Mouse (Mus musculus) midbrain, embryonic 15.5 days (tissue): Measurements from ENCODE around the gene Hells. TPM values are rescaled to one million over a fixed set of nuclear protein-coding genes. Genes with fewer than 3 reads are reported as not detected.

Source experiments
- ATAC-seq: fragments of 200-750 bp; cut with Nextera tagmentation; replicated peaks from 2 replicates; pipeline ENCODE4 v1.8.0; 2017; ENCODE audit warnings: moderate TSS enrichment
- H3K27ac ChIP-seq: fragments of 300-500 bp; sonication (generic); 2 replicates; pipeline ENCODE4 v1.5.1; 2015; ENCODE audit warnings: mild to moderate bottlenecking, inconsistent platforms
- H3K27me3 ChIP-seq: fragments of 300-500 bp; sonication (generic); replicated peaks from 2 replicates; pipeline ENCODE4 v1.6.1; 2015; ENCODE audit warnings: inconsistent platforms
- H3K36me3 ChIP-seq: fragments of 300-500 bp; sonication (generic); replicated peaks from 2 replicates; pipeline ENCODE4 v1.6.1; 2015; ENCODE audit warnings: inconsistent platforms
- H3K4me1 ChIP-seq: fragments of 300-500 bp; sonication (generic); 2 replicates; pipeline ENCODE4 v1.6.1; 2015; ENCODE audit warnings: inconsistent platforms
- H3K4me2 ChIP-seq: fragments of 300-500 bp; sonication (generic); 2 replicates; pipeline ENCODE4 v1.6.1; 2015; ENCODE audit warnings: inconsistent platforms, mild to moderate bottlenecking, moderate library complexity
- H3K4me3 ChIP-seq: fragments of 300-500 bp; sonication (generic); 2 replicates; pipeline ENCODE4 v1.5.1; 2015; ENCODE audit warnings: mild to moderate bottlenecking, inconsistent platforms
- H3K9ac ChIP-seq: fragments of 300-500 bp; sonication (generic); 2 replicates; pipeline ENCODE4 v1.6.1; 2015; ENCODE audit warnings: mild to moderate bottlenecking, inconsistent platforms
- H3K9me3 ChIP-seq: fragments of 300-500 bp; sonication (generic); 2 replicates; pipeline ENCODE4 v1.6.1; 2016; ENCODE audit warnings: inconsistent platforms
- WGBS: fragments of 180-500 bp; shearing (Covaris S2); methylation state at CpG from one replicate; pipeline ENCODE4 v1.1.7; 2015; ENCODE audit warnings: mixed read lengths; 5-methylcytosine and 5-hydroxymethylcytosine counted together
- microRNA-seq: library from miRNA; unstranded; fragments of <30 nt; microRNA quantifications from one replicate; pipeline ENCODE4, GENCODE M21; 2016
- polyA plus RNA-seq: library from polyadenylated mRNA; unstranded; fragments of >200 nt; fragmentation: Nextera tagmentation; extraction: Ambion mirVana; gene quantifications from 2 replicates; pipeline ENCODE4 v1.2.1, GENCODE M21; 2015

The Hells gene
- polyA plus RNA-seq, 1 experiment from 2014 or later = 9.4 TPM

DNA sequence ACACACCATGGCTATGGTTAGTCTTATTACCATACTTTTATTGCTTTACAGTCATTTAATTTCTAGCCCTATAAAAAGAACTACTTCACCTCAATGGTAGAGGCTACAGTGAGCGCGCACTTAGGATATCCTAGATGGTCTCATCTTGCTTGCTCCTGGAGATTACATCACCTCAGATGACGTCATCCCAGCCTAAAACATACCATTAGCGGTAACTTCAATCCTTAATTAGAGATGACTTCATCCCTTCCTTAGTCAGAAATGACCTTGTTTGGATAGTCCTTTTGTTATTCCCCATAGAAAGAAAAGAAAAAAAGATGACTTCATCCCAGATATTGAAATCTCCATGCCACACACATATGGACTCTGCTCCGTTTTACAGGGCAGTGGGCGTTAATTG lies 40.0 kb downstream of the Hells start:
- no peak overlapping the region for H3K4me2 ChIP-seq
- H3K4me1 ChIP-seq = no peaks in the 10 kb centered on the region
- H3K27ac ChIP-seq = no peak overlapping the region
- no peaks in the 10 kb centered on the region for H3K27me3 ChIP-seq
- H3K9me3 ChIP-seq = no peaks in the 10 kb centered on the region
- no peaks in the 10 kb centered on the region for H3K36me3 ChIP-seq
- no peak overlapping the region for H3K9ac ChIP-seq
- 92% methylated on average over 6 of the region's 6 CpGs for WGBS
- no peak for ATAC-seq
- no peak overlapping the region for H3K4me3 ChIP-seq

DNA sequence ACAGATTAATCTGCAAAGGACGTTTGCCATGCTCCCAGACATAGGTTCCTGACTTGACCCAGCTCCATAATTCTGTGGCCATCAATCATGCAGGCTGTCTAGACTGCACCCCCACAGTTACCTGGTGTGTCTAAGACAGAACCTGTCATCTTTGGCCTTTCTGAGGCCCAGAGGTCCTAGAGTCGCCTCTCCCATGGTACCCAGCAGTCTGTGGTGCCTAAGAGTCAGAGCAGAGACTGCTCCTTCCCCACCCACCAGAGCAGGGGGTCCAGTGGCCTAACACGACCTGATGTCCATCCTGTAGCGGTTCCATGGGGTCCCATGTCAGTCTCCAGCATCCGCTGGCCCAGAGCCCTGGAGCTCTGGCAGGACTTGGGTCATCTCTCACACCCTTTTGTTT lies 41.9 kb downstream of the Hells start:
- no peaks in the 10 kb centered on the region for H3K4me1 ChIP-seq
- 0 out of 2 replicates have a peak, but pooled peaks have one; percentile 33 for ATAC-seq
- H3K27ac ChIP-seq = no peak overlapping the region
- H3K4me3 ChIP-seq = no peak overlapping the region
- WGBS = 76% methylated on average over 5 of the region's 5 CpGs
- H3K36me3 ChIP-seq = no peaks in the 10 kb centered on the region
- H3K27me3 ChIP-seq = no peaks in the 10 kb centered on the region
- no peak overlapping the region for H3K9ac ChIP-seq
- no peak overlapping the region for H3K4me2 ChIP-seq
- no peaks in the 10 kb centered on the region for H3K9me3 ChIP-seq

DNA sequence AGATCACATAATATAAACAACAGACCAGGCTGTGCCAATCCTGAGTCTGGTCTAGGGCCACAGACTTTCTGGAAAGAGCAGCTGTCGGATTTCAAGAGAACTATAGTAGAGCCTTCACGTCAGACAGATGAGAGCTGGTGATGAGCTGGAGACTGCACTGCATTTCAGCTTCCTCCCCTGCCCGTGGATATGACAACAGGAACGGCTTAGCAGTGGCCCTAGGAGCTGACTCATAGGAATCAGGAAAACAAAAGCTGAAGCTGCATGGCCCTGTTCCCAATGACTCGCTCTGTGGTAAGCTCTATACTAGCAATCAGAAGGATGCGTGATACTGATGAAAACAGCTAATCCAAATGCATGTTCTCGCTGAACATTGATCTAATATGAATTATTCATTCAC lies 43.0 kb downstream of the Hells start:
- no peak for ATAC-seq
- no peak overlapping the region for H3K4me3 ChIP-seq
- no peaks in the 10 kb centered on the region for H3K36me3 ChIP-seq
- H3K27me3 ChIP-seq = no peaks in the 10 kb centered on the region
- H3K9ac ChIP-seq = no peak overlapping the region
- no peak overlapping the region for H3K4me2 ChIP-seq
- no peaks in the 10 kb centered on the region for H3K9me3 ChIP-seq
- H3K4me1 ChIP-seq = no peaks in the 10 kb centered on the region
- H3K27ac ChIP-seq = no peak overlapping the region
- WGBS = 51% methylated on average over 7 of the region's 7 CpGs

DNA sequence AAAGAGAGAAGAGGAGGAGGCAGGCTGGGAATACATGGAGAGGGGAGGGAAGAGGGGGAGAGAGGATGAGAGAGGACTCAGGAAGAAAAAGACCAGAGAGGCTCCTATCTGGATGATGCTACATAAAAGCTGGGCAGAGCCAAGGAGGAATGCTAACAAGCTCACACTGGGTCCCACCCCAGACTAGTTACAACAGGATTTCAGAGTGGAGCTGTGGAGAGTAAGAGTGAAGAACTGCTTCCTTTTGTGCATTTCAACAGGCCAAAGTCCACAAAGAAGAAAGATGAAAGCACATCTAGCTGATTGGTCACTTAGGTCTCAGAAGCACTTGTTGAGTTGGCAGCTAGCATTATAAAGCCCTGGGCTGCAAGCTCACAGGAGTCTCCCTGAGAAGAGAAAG lies 45.6 kb downstream of the Hells start:
- no peaks in the 10 kb centered on the region for H3K9me3 ChIP-seq
- no peak overlapping the region for H3K9ac ChIP-seq
- H3K4me3 ChIP-seq = no peak overlapping the region
- H3K4me2 ChIP-seq = no peak overlapping the region
- H3K4me1 ChIP-seq = no peaks in the 10 kb centered on the region
- ATAC-seq = no peak
- no peaks in the 10 kb centered on the region for H3K36me3 ChIP-seq
- no peaks in the 10 kb centered on the region for H3K27me3 ChIP-seq
- no peak overlapping the region for H3K27ac ChIP-seq

DNA sequence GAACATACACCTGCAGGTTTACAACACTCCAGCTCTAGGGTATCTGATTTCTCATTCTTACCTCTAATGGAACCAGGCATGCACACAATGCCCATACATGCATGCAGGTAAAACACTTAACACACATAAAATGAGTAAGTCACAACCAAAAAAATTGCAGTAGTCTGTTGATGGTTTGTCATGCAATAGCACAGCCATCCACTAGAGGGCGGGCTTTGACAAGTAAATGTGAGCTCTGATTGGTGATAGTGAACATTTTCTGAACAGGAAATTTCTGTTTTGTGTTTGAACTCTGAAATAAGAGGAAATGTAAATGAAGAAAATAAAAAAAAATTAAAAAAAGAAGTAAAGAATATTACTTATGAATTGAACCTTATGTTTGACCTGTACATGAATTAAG lies 51.3 kb downstream of the Hells start:
- H3K4me3 ChIP-seq = no peak overlapping the region
- H3K36me3 ChIP-seq = no peaks in the 10 kb centered on the region
- 0% methylated on average over 1 of the region's 1 CpGs for WGBS
- no peak overlapping the region for H3K4me2 ChIP-seq
- peak; percentile 42; the same call in 1 of the 2 replicates for ATAC-seq
- H3K4me1 ChIP-seq = no peaks in the 10 kb centered on the region
- H3K9me3 ChIP-seq = no peaks in the 10 kb centered on the region
- no peaks in the 10 kb centered on the region for H3K27me3 ChIP-seq
- H3K9ac ChIP-seq = no peak overlapping the region
- no peak overlapping the region for H3K27ac ChIP-seq

DNA sequence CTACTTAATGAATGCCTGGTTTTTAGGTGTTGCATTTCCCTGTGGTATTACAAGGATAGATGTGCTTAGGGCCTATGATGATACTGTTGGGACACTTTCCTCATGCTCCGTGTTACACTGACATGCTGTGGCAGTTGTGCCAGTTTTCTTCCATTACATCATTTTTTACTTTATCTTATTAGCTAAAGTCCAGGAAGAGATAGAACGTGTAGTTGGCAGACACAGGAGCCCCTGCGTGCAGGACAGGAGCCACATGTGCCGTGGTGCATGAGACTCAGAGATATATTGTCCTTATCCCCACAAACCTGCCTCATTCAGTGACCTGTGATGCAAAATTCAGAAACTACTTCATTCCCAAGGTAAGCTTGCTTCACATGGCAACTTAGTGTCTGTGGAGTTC lies 67.5 kb downstream of the Hells start:
- ATAC-seq = no peak
- Histone ChIP-seq H3K27me3 (no peaks in the 10 kb centered on the region), H3K27ac (no peak overlapping the region), H3K4me1 (no peaks in the 10 kb centered on the region), H3K4me3 (no peak overlapping the region), H3K9ac (no peak overlapping the region), H3K4me2 (no peak overlapping the region), H3K36me3 (no peaks in the 10 kb centered on the region), H3K9me3 (no peaks in the 10 kb centered on the region)
- 88% methylated on average over 4 of the region's 4 CpGs for WGBS

DNA sequence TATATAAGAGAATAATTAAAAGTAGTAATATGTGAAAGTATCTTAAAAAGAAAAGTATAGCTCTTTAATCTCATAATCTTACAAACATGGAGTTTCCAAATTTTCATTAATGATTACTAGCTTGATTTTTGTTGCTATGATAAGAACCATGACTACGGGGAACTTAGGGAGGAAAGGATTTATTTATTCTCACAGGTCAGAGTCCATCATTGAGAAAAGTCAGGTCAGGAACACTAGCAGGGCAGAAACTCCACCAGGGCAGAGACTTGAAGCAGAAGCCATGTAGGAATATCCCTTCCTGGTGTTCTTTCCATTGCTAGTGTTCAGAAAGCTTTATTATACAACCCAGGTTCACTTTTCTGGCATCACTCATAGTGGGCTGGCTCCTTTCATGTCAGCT lies 68.0 kb downstream of the Hells start:
- Histone ChIP-seq H3K27ac (no peak overlapping the region), H3K4me3 (no peak overlapping the region), H3K36me3 (no peaks in the 10 kb centered on the region), H3K9me3 (no peaks in the 10 kb centered on the region), H3K4me2 (no peak overlapping the region), H3K4me1 (no peaks in the 10 kb centered on the region), H3K9ac (no peak overlapping the region), H3K27me3 (no peaks in the 10 kb centered on the region)
- WGBS = 89% methylated on average over 1 of the region's 1 CpGs
- ATAC-seq = no peak

DNA sequence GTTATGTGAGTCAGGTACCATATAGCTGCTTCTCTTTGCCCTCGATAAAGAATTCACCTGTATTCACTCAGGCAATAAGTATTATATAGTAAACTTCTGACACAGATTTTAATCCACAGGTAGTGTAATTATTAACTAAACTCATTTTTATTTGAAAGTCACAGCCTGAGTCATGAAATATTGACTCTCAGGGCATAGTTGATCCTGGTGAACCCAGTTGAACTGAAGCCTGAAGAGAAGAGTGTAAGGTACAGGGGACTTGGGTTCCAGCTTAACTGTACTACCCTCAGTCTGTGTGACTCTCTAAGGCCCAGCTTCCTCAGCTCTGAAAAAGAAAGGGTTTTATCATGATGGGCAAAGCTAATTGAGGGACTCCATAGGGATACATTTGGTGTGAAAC lies 74.4 kb downstream of the Hells start:
- ATAC-seq = no peak
- Histone ChIP-seq H3K4me1 (no peaks in the 10 kb centered on the region), H3K27ac (no peak overlapping the region), H3K9me3 (no peaks in the 10 kb centered on the region), H3K4me2 (no peak overlapping the region), H3K27me3 (no peaks in the 10 kb centered on the region), H3K4me3 (no peak overlapping the region), H3K36me3 (no peaks in the 10 kb centered on the region), H3K9ac (no peak overlapping the region)
- 98% methylated on average over 1 of the region's 1 CpGs for WGBS

DNA sequence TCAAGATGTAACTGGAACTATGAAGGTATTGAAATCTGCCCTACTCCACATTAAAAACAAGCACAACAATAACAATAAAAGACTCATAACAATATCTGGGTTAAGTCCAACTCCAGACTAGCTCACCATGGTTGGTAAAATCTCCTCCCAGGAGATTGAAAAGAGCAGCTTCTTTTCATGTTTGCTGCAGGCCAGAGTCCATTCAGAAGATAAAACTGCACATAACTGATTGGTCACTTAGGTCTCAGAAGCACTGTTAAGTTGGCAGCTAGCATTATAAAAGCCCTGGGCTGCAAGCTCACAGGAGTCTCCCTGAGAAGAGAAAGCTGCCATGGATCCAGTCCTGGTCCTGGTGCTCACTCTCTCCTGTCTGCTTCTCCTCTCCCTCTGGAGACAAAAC lies 76.0 kb downstream of the Hells start, which contains the start of gene Cyp2c55:
TSS of gene Cyp2c55 (plus strand) at position 305 of the 400 bp plus-strand sequence.
- H3K4me1 ChIP-seq = no peaks in the 10 kb centered on the region
- H3K27me3 ChIP-seq = no peaks in the 10 kb centered on the region
- no peak for ATAC-seq
- no peak within 1 kb of the TSS for H3K4me2 ChIP-seq
- H3K4me3 ChIP-seq = no peak within 1 kb of the TSS
- no peaks in the 10 kb centered on the region for H3K36me3 ChIP-seq
- no peaks in the 10 kb centered on the region for H3K9me3 ChIP-seq
- no peak within 1 kb of the TSS for H3K27ac ChIP-seq
- no peak within 1 kb of the TSS for H3K9ac ChIP-seq

Small RNA genes lying within 50 kb of the gene (microRNA-seq; reads per million reads assigned to microRNA genes)
- not detected for gene Gm23800

Other genes starting within 250 kb of the Hells start
- gene Noc3l, start 111.7 kb upstream of the Hells start, polyA plus RNA-seq = 4.7 and 4.8 TPM in 2 replicates
- 5.7 and 6.1 TPM in 2 replicates for gene Tbc1d12, start 94.3 kb upstream of the Hells start, polyA plus RNA-seq
- gene Cyp2c55, start 76.1 kb downstream of the Hells start, polyA plus RNA-seq = not detected in 2 replicates
- gene Cyp2c65, start 130.1 kb downstream of the Hells start, polyA plus RNA-seq = not detected in 2 replicates
- not detected in 2 replicates for gene Cyp2c66, start 183.0 kb downstream of the Hells start, polyA plus RNA-seq